Mouse (Mus musculus) stomach, embryonic 16.5 days (tissue): ENCODE measurements around the gene Myh10. TPM values are rescaled to one million over a fixed set of nuclear protein-coding genes. Genes with fewer than 3 reads are reported as not detected.
A peak's percentile ranks its signal among the peaks of the same experiment; 100 is the strongest.

Source experiments
- ATAC-seq: fragments of 200-750 bp; cut with Nextera tagmentation; 2 replicates; pipeline ENCODE4 v1.8.0; 2017; ENCODE audit warnings: moderate number of reproducible peaks, moderate TSS enrichment; ENCODE audit not compliant: insufficient read depth, low FRiP score
- H3K27ac ChIP-seq: fragments of 300-500 bp; sonication (generic); 2 replicates; pipeline ENCODE4 v1.5.1; 2014; ENCODE audit warnings: low read length
- H3K27me3 ChIP-seq: fragments of 300-500 bp; sonication (generic); 2 replicates; pipeline ENCODE4 v1.6.1; 2014; ENCODE audit warnings: low read length, control low read depth, mixed read lengths; ENCODE audit not compliant: control insufficient read depth, insufficient read depth
- H3K36me3 ChIP-seq: fragments of 300-500 bp; sonication (generic); 2 replicates; pipeline ENCODE4 v1.6.1; 2014; ENCODE audit warnings: low read length; ENCODE audit not compliant: control insufficient read depth, insufficient read depth
- H3K4me1 ChIP-seq: fragments of 300-500 bp; sonication (generic); 2 replicates; pipeline ENCODE4 v1.6.1; 2014; ENCODE audit warnings: low read length, control low read depth, mixed read lengths; ENCODE audit not compliant: control insufficient read depth, insufficient read depth
- H3K4me2 ChIP-seq: fragments of 300-500 bp; sonication (generic); 2 replicates; pipeline ENCODE4 v1.6.1; 2014; ENCODE audit warnings: low read depth, low read length, mixed read lengths
- H3K4me3 ChIP-seq: fragments of 300-500 bp; sonication (generic); replicated peaks from 2 replicates; pipeline ENCODE4 v1.5.1; 2014; ENCODE audit warnings: mild to moderate bottlenecking, low read length
- H3K9ac ChIP-seq: fragments of 300-500 bp; sonication (generic); 2 replicates; pipeline ENCODE4 v1.6.1; 2014; ENCODE audit warnings: low read length
- H3K9me3 ChIP-seq: fragments of 300-500 bp; sonication (generic); replicated peaks from 2 replicates; pipeline ENCODE4 v1.6.1; 2016; ENCODE audit warnings: low read length, control low read depth; ENCODE audit not compliant: control insufficient read depth
- WGBS: fragments of 180-500 bp; shearing (Covaris S2); extraction: QIAGEN DNeasy Blood & Tissue Kit; methylation state at CpG from one replicate; pipeline ENCODE4 v1.1.7; 2014; 5-methylcytosine and 5-hydroxymethylcytosine counted together
- polyA plus RNA-seq: library from polyadenylated mRNA; unstranded; fragments of >200 nt; fragmentation: Nextera tagmentation; extraction: Ambion mirVana; gene quantifications from 2 replicates; pipeline ENCODE4 v1.2.1, GENCODE M21; 2015

The Myh10 gene
- polyA plus RNA-seq, 1 experiment from 2014 or later = 89.9 TPM

DNA sequence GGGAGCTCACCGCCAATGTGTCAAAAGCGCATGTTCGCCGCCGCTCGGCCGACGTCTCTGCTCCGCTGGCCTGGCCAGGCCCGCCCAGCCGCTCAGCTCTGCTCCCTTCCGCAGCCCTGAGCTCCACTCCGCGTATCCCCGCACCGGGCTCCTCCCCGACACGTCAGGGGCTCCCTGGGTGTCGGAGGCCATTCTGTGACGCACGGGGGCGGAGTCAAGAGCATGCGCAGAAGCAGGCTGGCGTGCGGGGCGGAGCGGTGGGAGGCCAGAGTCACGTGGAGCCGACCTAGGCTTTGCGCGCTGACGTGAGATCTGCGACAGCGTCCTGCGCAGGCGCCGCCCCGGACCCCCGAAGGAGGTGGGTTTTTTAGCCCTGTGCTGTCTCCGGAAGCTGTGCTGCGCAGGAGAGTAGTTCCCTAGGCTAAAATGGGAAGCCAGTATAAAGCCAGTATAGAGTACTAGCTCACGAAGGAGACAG is 161.6 kb downstream of the Myh10 start:
- H3K4me2 ChIP-seq = peak overlapping the region; percentile 78
- H3K9ac ChIP-seq = peak overlapping the region; percentile 94
- under 1% methylated on average over 42 of the region's 42 CpGs for WGBS
- ATAC-seq = peak; percentile 99
- peaks cover 27% of the 10 kb centered on the region for H3K4me1 ChIP-seq
- peak overlapping the region; percentile 99 for H3K27ac ChIP-seq
- no peaks in the 10 kb centered on the region for H3K36me3 ChIP-seq
- no peaks in the 10 kb centered on the region for H3K9me3 ChIP-seq
- no peaks in the 10 kb centered on the region for H3K27me3 ChIP-seq
- peak overlapping the region; percentile 82 for H3K4me3 ChIP-seq

DNA sequence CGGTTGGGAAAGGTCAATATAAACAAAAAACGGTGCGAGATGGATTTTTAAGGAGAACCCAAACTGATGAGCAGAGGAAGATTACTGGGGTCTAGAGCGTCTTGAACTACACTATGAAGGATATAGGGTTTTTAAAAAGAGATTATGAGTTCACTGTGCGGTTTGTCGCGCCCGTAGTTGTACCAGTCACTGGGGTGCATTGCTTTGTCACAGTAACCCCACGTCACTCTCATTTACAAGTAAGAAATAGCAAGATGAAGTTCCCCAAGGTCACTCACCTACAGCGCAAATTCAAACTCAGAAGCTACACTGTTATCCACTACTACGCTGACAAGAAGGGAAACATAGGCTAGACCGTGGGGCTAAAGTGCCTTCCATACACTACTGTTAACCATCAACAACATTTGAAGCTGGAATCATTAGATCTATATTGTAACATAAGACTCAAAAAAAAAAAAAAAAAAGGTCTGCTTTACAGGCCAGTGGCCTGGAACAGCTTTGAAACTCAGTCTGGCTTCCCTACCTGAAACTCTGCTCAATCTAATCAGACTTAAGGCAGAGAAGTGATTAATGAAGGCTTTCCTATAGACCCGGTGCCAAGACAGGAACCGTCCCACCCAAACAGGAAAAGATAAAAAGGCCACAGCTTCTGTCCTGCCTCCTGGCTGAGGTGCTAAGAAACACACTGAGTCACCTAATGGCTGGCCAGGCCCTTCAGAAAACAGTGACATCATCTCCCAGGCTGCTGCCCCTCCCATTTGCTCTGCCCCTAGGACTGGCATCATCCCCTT is 162.4 kb downstream of the Myh10 start:
- Histone ChIP-seq H3K36me3 (no peaks in the 10 kb centered on the region), H3K4me2 (peak overlapping the region; percentile 66), H3K9ac (peak overlapping the region; percentile 63), H3K9me3 (no peaks in the 10 kb centered on the region), H3K4me1 (peaks cover 27% of the 10 kb centered on the region), H3K4me3 (peak overlapping the region; percentile 82), H3K27me3 (no peaks in the 10 kb centered on the region), H3K27ac (peak overlapping the region; percentile 89)
- peak; percentile 19; the same call in 1 of the 2 replicates for ATAC-seq
- WGBS = 25% methylated on average over 14 of the region's 14 CpGs

DNA sequence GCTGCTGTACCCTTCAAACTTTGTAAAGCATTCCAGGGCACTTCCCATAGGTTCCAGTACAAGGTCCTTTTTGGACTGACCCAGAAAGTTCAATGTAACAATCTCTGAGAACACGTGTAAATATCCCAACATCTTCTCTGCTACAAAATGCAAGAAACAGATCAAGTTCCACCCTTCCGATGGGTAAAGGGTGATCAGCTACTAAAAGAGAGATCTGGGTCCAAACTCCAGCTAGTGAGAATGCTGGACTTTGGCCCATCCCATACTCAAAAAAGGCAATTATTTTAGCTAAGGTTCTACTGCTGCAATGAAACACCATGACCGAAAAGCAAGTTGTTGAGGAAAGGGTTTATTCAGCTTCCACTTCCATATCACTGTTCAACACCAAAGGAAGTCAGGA is 163.3 kb downstream of the Myh10 start:
- H3K36me3 ChIP-seq = no peaks in the 10 kb centered on the region
- no peak overlapping the region for H3K4me2 ChIP-seq
- ATAC-seq = no peak
- H3K9me3 ChIP-seq = no peaks in the 10 kb centered on the region
- H3K4me3 ChIP-seq = no peak overlapping the region
- H3K27ac ChIP-seq = peak overlapping the region; percentile 47
- H3K4me1 ChIP-seq = peaks cover 27% of the 10 kb centered on the region
- no peak overlapping the region for H3K9ac ChIP-seq
- H3K27me3 ChIP-seq = no peaks in the 10 kb centered on the region
- WGBS = 82% methylated on average over 3 of the region's 3 CpGs

DNA sequence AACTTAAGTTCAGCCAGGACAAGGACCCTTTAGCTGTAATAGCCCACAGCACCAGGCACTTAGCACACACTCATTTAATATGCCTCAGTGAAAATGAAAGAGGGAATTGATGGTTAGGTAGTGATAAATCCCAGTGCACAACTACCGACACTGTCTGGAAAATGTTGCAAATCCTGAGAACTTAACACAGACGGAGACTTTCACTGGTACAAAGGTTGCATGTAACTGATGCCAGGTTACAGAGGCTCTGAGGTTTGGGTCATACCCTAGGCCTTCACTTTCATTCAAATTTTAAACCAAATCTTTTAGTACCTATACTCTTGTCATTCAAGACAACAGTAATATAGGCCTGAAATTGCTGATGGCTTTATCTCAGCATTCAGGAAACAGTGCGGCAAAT is 166.0 kb downstream of the Myh10 start:
- Histone ChIP-seq H3K27me3 (no peaks in the 10 kb centered on the region), H3K4me2 (no peak overlapping the region), H3K9ac (no peak overlapping the region), H3K9me3 (no peaks in the 10 kb centered on the region), H3K4me3 (no peak overlapping the region), H3K4me1 (peaks cover 12% of the 10 kb centered on the region; the same call in 1 of the 2 replicates), H3K27ac (no peak overlapping the region), H3K36me3 (no peaks in the 10 kb centered on the region)
- ATAC-seq = no peak
- WGBS = 87% methylated on average over 3 of the region's 3 CpGs

DNA sequence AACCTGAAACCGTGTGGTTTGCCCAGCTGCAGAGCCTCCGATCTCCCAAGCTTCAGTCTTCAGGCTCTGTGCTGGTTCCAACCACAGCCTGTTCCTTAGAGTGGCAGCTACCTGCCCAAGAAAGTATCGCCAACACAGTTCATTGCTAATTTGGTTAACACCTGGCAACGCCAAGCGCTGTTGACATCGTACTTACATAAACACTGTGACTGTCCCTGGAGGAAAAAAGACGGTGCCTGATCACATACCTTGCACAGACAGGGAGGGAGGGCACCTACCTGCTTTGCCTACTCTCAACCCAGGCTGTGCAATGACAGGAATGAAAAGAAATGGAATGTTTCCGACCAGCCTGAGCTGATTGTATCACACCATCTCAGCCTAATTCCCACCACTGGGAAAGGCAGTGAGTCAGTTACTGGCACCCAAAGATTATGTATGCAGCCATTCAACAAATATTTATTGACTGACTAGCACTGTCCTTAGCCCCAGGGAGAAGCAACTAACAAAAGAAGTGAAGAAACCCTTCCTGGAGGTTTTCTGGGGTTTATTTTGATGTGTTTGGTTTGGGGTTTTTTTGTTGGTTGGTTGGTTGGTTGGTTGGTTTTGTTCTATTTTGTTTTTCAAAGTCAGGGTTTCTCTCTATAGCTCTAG is 168.7 kb downstream of the Myh10 start:
- WGBS = 72% methylated on average over 8 of the region's 8 CpGs

DNA sequence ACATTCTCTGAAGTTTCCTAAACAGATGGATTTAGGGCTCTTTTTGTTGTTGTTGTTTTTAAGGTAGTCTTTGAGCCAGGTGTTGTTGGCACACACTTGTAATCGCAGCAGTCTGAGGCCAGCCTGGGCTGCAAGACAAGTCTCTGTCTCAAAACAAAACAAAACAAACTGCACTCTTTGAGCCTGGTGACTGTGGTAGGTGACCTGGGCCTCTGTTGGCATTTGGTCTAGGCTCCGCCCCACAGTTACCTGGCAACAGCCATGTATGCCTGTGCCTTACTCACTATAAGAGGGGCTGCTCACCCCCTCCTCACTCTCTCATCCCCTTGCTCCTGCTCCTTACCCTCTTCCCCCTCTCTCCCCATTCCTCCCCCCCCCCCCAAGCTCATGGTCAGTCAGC is 170.9 kb downstream of the Myh10 start:
- no peak overlapping the region for H3K4me3 ChIP-seq
- 0 out of 2 replicates have a peak, but pooled peaks cover 4% of the 10 kb centered on the region for H3K4me1 ChIP-seq
- no peak for ATAC-seq
- no peaks in the 10 kb centered on the region for H3K9me3 ChIP-seq
- no peak overlapping the region for H3K9ac ChIP-seq
- no peak overlapping the region for H3K27ac ChIP-seq
- H3K4me2 ChIP-seq = no peak overlapping the region
- no peaks in the 10 kb centered on the region for H3K36me3 ChIP-seq
- no peaks in the 10 kb centered on the region for H3K27me3 ChIP-seq
- 63% methylated on average over 2 of the region's 2 CpGs for WGBS

More for the DNA sequence above, 168.7 kb downstream of the Myh10 start:
- Histone ChIP-seq H3K4me2 (no peak overlapping the region), H3K4me1 (0 out of 2 replicates have a peak, but pooled peaks cover 3% of the 10 kb centered on the region), H3K27ac (no peak overlapping the region), H3K9me3 (no peaks in the 10 kb centered on the region), H3K36me3 (no peaks in the 10 kb centered on the region), H3K9ac (no peak overlapping the region), H3K4me3 (no peak overlapping the region), H3K27me3 (no peaks in the 10 kb centered on the region)
- no peak for ATAC-seq

DNA sequence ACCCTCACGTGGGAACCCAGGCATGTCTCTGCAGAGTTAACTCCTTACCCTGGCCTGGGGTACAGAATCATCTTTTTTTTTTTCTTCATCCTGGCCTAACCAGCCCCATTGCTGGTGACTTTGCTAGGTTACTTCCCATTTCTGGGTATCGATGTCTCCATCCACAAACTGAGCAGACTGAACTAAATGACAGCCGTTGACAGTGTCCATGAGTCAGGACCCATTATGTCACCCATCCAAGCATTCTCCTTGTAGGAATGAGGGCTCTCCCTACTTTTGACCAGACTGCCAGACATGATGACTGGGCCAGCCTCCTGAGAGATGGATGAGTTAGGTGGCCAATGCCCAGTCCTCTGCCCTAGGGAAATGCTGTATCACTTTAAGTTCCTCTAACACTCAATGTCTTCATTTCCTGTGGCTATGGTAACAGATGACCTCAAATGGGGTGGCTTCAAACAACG is 172.3 kb downstream of the Myh10 start:
- no peak for ATAC-seq
- no peak overlapping the region for H3K4me2 ChIP-seq
- H3K27me3 ChIP-seq = no peaks in the 10 kb centered on the region
- no peaks in the 10 kb centered on the region for H3K36me3 ChIP-seq
- no peak overlapping the region for H3K4me3 ChIP-seq
- H3K9ac ChIP-seq = no peak overlapping the region
- H3K27ac ChIP-seq = no peak overlapping the region
- 63% methylated on average over 4 of the region's 4 CpGs for WGBS
- no peaks in the 10 kb centered on the region for H3K9me3 ChIP-seq
- peaks cover 8% of the 10 kb centered on the region for H3K4me1 ChIP-seq

DNA sequence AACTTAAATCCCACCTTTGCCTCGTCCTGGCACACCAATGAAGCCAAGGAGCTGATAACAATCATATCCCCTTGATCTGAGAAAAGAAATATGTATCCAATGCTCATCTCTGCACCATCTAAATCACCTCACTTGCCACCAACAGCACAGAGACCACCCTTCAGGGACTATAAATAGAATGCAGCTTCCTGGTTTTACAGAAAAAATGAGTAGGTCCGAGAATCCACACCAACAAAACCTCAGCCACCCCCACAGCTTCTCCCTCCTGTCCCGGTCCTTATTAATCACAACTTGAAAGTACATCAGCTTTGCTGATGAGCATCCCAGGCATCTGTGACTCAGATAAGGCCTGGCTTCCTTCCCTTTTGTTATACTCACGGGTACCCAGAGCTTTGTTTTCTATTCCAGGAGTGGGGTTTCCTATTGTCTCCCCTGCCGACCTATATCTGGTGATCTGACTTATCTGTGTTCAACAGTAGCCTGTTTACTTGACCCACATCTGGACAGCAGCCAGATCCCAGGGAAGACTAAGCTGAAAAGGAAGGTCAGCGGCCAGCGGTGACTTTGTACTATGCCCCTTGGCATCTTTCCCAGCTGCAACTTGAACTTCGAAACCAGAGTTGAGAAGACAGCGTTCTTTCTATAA is 173.3 kb downstream of the Myh10 start:
- Histone ChIP-seq H3K27me3 (no peaks in the 10 kb centered on the region), H3K4me3 (no peak overlapping the region), H3K36me3 (no peaks in the 10 kb centered on the region), H3K9me3 (no peaks in the 10 kb centered on the region), H3K9ac (no peak overlapping the region), H3K4me2 (no peak overlapping the region), H3K27ac (no peak overlapping the region; the same call in 1 of the 2 replicates), H3K4me1 (peaks cover 8% of the 10 kb centered on the region)
- peak; percentile 71; the same call in 1 of the 2 replicates for ATAC-seq
- WGBS = 22% methylated on average over 9 of the region's 9 CpGs
